Mouse (Mus musculus) urinary bladder, postnatal 4 days (tissue): ENCODE data around the gene Pllp.

Experiments used
- DNase-seq, 2 experiments: peaks; one replicate each; pipeline ENCODE4 v3.0.0; 2021 to 2022; ENCODE audit warnings: low spot score in 2 of 2

Pllp gene

GRCm38 (mm10) chr8:94702844-94703813 is 7.1 kb upstream of the Pllp start:
- DNase-seq = peak; percentile 72 to 77

GRCm38 (mm10) chr8:94702156-94702555 is 6.1 kb upstream of the Pllp start:
- no peak for DNase-seq

- DNase-seq = no peak
Observed at GRCm38 (mm10) chr8:94700421-94700935, 4.4 kb upstream of the Pllp start.

- DNase-seq = no peak
Observed at GRCm38 (mm10) chr8:94699366-94699765, 3.3 kb upstream of the Pllp start.

GRCm38 (mm10) chr8:94697956-94698355 is 1.9 kb upstream of the Pllp start:
- DNase-seq = no peak

DNA sequence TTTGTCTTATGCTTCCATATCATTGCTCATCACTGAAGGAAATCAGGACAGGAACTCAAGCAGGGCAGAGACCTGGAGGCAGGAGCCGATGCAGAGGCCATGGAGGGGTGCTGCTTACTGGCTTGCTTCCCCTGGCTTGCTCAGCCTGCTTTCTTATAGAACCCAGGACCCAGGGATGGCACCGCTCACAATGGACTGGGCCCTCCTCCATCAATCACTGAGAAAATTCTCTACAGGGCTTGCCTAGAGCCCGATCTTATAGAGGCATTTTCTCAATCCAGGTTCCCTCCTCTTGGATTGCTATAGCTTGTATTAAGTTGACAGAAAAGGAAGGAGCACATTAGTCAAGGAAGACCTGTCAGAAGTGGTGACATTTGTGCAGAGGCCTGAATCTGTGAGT is 488 bp upstream of the Pllp start:
- peak in 1 of 2 experiments; percentile 39 for DNase-seq

GRCm38 (mm10) chr8:94695341-94695993 is 611 bp downstream of the Pllp start:
- no peak for DNase-seq

DNA sequence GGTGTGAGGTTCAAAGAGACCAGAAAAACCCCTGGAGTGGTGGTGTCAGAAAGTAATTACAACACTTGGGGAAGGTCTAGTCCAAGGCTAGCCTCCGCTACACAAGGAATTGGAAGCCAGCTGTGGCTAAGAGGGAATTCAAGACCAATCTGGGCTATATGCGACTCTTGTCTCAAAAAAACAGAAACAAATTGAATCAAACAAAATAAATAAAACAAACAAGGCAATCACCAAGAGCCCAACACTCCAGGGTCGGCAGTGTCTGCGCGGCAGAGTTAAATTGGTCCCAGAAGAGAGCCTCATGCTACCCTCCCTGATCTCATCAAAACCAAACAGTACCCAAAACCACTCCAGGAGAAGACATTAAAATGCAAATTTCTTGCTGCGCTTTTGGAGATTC is 1.4 kb downstream of the Pllp start:
- no peak for DNase-seq

GRCm38 (mm10) chr8:94685953-94686352 is 10.1 kb downstream of the Pllp start:
- no peak for DNase-seq

GRCm38 (mm10) chr8:94684287-94684686 is 11.8 kb downstream of the Pllp start:
- DNase-seq = no peak

- DNase-seq = no peak
Observed at GRCm38 (mm10) chr8:94682732-94683524, 13.2 kb downstream of the Pllp start.

DNA sequence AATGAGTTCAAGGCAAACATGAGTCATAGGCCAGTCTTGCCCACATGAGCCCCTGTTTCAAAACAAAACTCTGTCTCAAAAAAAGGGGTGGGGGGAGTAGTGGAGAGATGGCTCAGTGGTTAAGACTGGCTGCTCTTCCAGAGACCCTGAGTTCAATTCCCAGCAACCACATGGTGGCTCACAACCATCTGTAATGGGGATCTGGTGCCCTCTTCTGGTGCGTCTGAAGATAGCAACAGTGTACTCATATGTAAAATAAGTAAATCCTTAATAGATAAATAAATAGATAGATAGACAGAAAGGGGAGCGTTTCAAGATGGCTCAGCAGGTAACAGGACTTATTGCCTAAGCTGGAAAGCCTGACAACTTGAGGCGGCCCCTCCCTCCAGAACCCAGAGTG is 15.7 kb downstream of the Pllp start:
- no peak for DNase-seq

DNA sequence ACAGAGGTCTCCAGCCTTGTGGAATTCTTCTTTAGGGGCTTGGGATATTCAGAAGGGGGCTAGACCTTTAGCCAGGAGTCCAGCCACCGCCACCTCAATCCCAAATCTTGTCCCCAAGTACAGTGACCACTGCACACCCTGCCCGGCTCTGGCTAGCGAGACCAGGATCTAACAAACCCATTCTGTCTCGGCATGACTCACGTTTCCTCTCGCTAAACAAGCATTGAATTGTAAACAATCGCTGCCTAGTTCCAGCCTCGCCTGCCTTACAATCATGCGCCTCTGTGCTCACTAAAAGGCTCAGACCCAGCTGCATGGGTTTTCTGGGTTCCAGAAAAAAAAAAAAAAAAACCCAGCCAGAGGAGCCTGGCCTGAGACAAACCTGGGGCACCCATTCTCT is 17.5 kb downstream of the Pllp start:
- no peak for DNase-seq

GRCm38 (mm10) chr8:94675923-94676322 is 20.2 kb downstream of the Pllp start:
- no peak for DNase-seq

GRCm38 (mm10) chr8:94674384-94674783 is 21.7 kb downstream of the Pllp start:
- no peak for DNase-seq

GRCm38 (mm10) chr8:94666456-94667308 is 29.4 kb downstream of the Pllp start, which contains the start of gene Arl2bp:
Gene Arl2bp (plus strand): TSS chr8:94666600.
- DNase-seq = peak; percentile 95

GRCm38 (mm10) chr8:94664722-94665121 is 31.4 kb downstream of the Pllp start:
- DNase-seq = no peak

GRCm38 (mm10) chr8:94660418-94660817 is 35.7 kb downstream of the Pllp start:
- no peak for DNase-seq

DNA sequence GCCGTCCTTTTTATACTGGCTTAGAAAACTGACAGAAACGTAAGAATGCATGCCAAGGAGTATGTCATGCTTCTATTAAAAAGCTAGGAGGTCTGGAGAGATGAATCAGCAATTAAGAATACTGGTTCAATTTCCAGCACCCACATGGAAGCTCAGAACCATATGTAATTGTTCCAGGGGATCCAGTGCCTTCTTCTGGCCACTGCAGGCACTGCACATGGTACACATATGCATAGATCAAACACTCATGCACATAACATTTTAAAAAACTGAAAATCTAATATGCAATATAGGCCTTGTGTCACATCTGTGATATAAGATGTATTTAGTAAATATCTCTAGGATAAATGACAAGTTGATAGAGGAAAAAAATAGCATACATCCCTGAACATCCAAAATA is 38.0 kb downstream of the Pllp start:
- DNase-seq = no peak

DNA sequence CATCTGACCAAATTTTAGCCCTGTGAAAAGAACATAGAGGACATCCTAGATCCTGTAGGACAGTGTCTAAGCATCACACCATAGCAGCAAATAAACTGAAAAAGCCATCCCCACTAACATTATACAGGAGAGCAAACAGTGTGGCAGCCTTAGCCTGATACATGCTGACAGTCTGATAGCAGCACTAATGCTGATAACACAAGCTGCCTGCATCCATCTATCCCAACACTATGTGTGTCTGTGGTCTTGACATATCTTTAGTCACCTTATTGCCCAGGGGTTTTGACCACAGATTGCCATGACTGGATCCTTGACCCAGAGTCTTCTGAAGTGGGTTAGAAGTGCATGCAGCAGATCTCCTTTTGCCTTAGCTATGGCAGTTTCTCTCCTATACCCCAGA is 41.1 kb downstream of the Pllp start:
- DNase-seq = no peak

- DNase-seq = no peak
Observed at GRCm38 (mm10) chr8:94652951-94653350, 43.1 kb downstream of the Pllp start.
